Mouse (Mus musculus): ENCODE data around the gene Tmco5. TPM values are rescaled to one million over a fixed set of nuclear protein-coding genes. Genes with fewer than 3 reads are reported as not detected.
A peak's percentile ranks its signal among the peaks of the same experiment; 100 is the strongest.

Gene Tmco5
- polyA plus RNA-seq (2012; rRNA removed), result 235 and 284 TPM in 2 replicates

- Histone ChIP-seq H3K27ac (ENCODE audit: control insufficient read depth, insufficient read depth, low read depth, low read length) (no peak within 1 kb of the TSS; the same call in 1 of the 2 replicates), H3K36me3 (ENCODE audit: control insufficient read depth, insufficient read depth, low read length) (no peaks in the 10 kb centered on the region), H3K27me3 (ENCODE audit: control insufficient read depth, insufficient read depth, low read length) (no peaks in the 10 kb centered on the region), H3K4me3 (ENCODE audit: control insufficient read depth, low read depth, low read length) (peak within 1 kb of the TSS; percentile 82), H3K4me1 (ENCODE audit: control insufficient read depth, insufficient read depth, low read length) (peaks cover 2% of the 10 kb centered on the region)
- no peak for TF ChIP-seq CTCF (IDR thresholded peaks at IDR 0.05; ENCODE audit: control insufficient read depth, insufficient read depth, insufficient replicate concordance, low read depth, low read length)
- peak; percentile 65; the same call in 1 of the 2 replicates for TF ChIP-seq POLR2A (IDR thresholded peaks at IDR 0.05; ENCODE audit: control insufficient read depth, low read depth, low read length)
Measured at GRCm38 (mm10) chr2:116878391-116878790, at the start of gene Tmco5. Gene Tmco5, plus strand, starts transcription at chr2:116878691.

GRCm38 (mm10) chr2:116831863-116832262 is 46.6 kb upstream of the Tmco5 start:
- TF ChIP-seq POLR2A (IDR thresholded peaks at IDR 0.05; ENCODE audit: control insufficient read depth, low read depth, low read length) (no peak), CTCF (IDR thresholded peaks at IDR 0.05; ENCODE audit: control insufficient read depth, insufficient read depth, insufficient replicate concordance, low read depth, low read length) (no peak)
- Histone ChIP-seq H3K4me3 (ENCODE audit: control insufficient read depth, low read depth, low read length) (no peak overlapping the region), H3K27me3 (ENCODE audit: control insufficient read depth, insufficient read depth, low read length) (no peaks in the 10 kb centered on the region), H3K4me1 (ENCODE audit: control insufficient read depth, insufficient read depth, low read length) (no peaks in the 10 kb centered on the region), H3K27ac (ENCODE audit: control insufficient read depth, insufficient read depth, low read depth, low read length) (no peak overlapping the region), H3K36me3 (ENCODE audit: control insufficient read depth, insufficient read depth, low read length) (no peaks in the 10 kb centered on the region)

GRCm38 (mm10) chr2:116837829-116838228 is 40.7 kb upstream of the Tmco5 start:
- Histone ChIP-seq H3K4me3 (ENCODE audit: control insufficient read depth, low read depth, low read length) (no peak overlapping the region), H3K27ac (ENCODE audit: control insufficient read depth, insufficient read depth, low read depth, low read length) (no peak overlapping the region), H3K27me3 (ENCODE audit: control insufficient read depth, insufficient read depth, low read length) (no peaks in the 10 kb centered on the region), H3K4me1 (ENCODE audit: control insufficient read depth, insufficient read depth, low read length) (no peaks in the 10 kb centered on the region), H3K36me3 (ENCODE audit: control insufficient read depth, insufficient read depth, low read length) (no peaks in the 10 kb centered on the region)
- TF ChIP-seq CTCF (IDR thresholded peaks at IDR 0.05; ENCODE audit: control insufficient read depth, insufficient read depth, insufficient replicate concordance, low read depth, low read length) (no peak), POLR2A (IDR thresholded peaks at IDR 0.05; ENCODE audit: control insufficient read depth, low read depth, low read length) (no peak)

DNA sequence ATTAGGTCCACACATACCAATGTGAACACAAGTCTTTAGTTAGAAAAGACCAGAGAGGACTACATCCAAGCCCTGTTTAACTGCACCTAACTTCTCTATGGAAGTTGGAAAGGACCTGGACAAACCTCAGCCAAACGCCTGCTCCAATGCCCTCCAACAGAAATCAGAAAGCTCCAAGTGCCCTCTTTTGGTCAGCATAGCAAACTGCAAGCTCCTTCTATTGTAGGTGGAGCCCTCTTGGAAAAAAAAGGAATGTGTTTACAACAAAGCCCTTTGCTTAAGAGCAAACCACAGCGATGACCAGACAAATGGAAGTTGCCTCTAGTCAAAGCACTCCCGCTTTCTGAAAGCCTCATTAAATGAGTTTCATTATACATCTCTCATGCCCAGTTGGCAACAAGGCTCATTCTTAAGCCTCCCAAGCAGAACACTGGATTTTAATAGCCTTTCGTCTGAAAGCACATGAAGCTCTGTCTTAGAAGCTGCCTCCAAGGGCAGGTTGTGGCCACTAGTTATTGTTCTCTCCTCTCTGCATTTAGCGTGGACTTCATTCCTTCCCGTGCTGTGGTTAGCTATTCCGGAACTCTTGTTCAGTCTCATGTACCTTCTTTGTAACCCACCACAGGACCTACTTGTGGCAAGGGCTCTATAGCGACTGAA is 39.8 kb upstream of the Tmco5 start:
- Histone ChIP-seq H3K4me3 (ENCODE audit: control insufficient read depth, low read depth, low read length) (no peak overlapping the region), H3K36me3 (ENCODE audit: control insufficient read depth, insufficient read depth, low read length) (no peaks in the 10 kb centered on the region), H3K4me1 (ENCODE audit: control insufficient read depth, insufficient read depth, low read length) (no peaks in the 10 kb centered on the region), H3K27ac (ENCODE audit: control insufficient read depth, insufficient read depth, low read depth, low read length) (no peak overlapping the region), H3K27me3 (ENCODE audit: control insufficient read depth, insufficient read depth, low read length) (no peaks in the 10 kb centered on the region)
- TF ChIP-seq POLR2A (IDR thresholded peaks at IDR 0.05; ENCODE audit: control insufficient read depth, low read depth, low read length) (no peak), CTCF (IDR thresholded peaks at IDR 0.05; ENCODE audit: control insufficient read depth, insufficient read depth, insufficient replicate concordance, low read depth, low read length) (no peak)

DNA sequence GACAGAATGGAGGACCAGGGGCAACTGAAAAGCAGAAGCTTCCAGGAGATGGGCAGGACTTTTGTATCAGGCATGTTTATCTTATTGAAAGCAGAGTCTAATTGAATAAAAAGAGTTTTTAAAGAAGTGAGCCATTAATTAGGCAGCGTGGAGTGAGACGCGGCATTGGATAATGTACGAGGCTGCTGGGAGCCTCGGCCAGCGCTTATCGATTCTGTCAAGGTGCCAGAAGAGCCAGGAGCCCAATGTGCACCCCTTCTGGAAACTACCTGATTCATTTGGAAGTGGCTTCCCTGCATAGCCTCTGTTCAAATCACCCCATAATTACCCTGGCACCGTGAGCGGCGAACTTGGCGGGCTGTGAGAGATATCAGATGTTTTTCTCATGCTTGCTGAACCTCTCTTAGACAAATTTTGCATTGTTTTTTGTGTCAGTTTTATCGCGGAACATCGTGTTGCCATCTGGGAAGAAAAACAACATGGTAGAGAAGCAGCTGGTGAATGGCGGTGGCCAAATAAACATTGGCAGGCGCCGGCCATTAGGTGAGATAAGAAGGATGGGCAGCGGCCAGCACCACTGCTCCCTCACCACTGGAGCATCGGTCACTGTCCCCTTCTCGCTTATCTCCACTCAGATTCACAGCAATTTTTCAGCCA is 28.4 kb upstream of the Tmco5 start:
- H3K36me3 ChIP-seq (ENCODE audit: control insufficient read depth, insufficient read depth, low read length), result no peaks in the 10 kb centered on the region
- no peaks in the 10 kb centered on the region for H3K4me1 ChIP-seq (ENCODE audit: control insufficient read depth, insufficient read depth, low read length)
- no peak for TF ChIP-seq POLR2A (IDR thresholded peaks at IDR 0.05; ENCODE audit: control insufficient read depth, low read depth, low read length)
- H3K27ac ChIP-seq (ENCODE audit: control insufficient read depth, insufficient read depth, low read depth, low read length), result no peak overlapping the region
- H3K4me3 ChIP-seq (ENCODE audit: control insufficient read depth, low read depth, low read length), result peak overlapping the region; percentile 22; the same call in 1 of the 2 replicates
- no peaks in the 10 kb centered on the region for H3K27me3 ChIP-seq (ENCODE audit: control insufficient read depth, insufficient read depth, low read length)

- no peak for TF ChIP-seq CTCF (IDR thresholded peaks at IDR 0.05; ENCODE audit: control insufficient read depth, insufficient read depth, insufficient replicate concordance, low read depth, low read length)
- TF ChIP-seq POLR2A (IDR thresholded peaks at IDR 0.05; ENCODE audit: control insufficient read depth, low read depth, low read length), result no peak
- H3K27me3 ChIP-seq (ENCODE audit: control insufficient read depth, insufficient read depth, low read length), result no peaks in the 10 kb centered on the region
- H3K36me3 ChIP-seq (ENCODE audit: control insufficient read depth, insufficient read depth, low read length), result no peaks in the 10 kb centered on the region
- H3K4me1 ChIP-seq (ENCODE audit: control insufficient read depth, insufficient read depth, low read length), result no peaks in the 10 kb centered on the region
- H3K4me3 ChIP-seq (ENCODE audit: control insufficient read depth, low read depth, low read length), result no peak overlapping the region
- H3K27ac ChIP-seq (ENCODE audit: control insufficient read depth, insufficient read depth, low read depth, low read length), result no peak overlapping the region
Measured at GRCm38 (mm10) chr2:116851356-116851755, 27.1 kb upstream of the Tmco5 start.

DNA sequence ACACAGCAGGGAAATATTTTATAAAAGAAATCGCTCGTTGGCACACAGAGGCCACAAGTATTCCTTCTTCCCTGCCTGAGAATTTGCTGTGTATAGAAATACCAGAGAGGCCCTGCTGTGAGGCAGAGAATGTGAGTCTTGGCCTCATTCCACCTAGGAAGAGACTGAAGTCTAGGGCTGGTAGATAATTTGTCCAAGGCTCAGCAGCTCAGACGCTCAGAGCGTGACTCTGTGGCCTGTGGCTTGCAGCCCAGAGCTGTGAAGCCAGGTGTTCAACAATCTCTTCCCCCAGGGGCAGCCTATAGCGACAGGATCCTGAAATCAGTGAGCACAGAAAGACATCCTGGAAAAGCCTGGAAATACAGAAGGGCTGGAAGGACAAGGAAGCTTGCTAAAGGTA is 26.2 kb upstream of the Tmco5 start:
- Histone ChIP-seq H3K4me3 (ENCODE audit: control insufficient read depth, low read depth, low read length) (no peak overlapping the region), H3K27ac (ENCODE audit: control insufficient read depth, insufficient read depth, low read depth, low read length) (no peak overlapping the region), H3K27me3 (ENCODE audit: control insufficient read depth, insufficient read depth, low read length) (no peaks in the 10 kb centered on the region), H3K4me1 (ENCODE audit: control insufficient read depth, insufficient read depth, low read length) (no peaks in the 10 kb centered on the region), H3K36me3 (ENCODE audit: control insufficient read depth, insufficient read depth, low read length) (no peaks in the 10 kb centered on the region)
- TF ChIP-seq POLR2A (IDR thresholded peaks at IDR 0.05; ENCODE audit: control insufficient read depth, low read depth, low read length) (no peak), CTCF (IDR thresholded peaks at IDR 0.05; ENCODE audit: control insufficient read depth, insufficient read depth, insufficient replicate concordance, low read depth, low read length) (no peak)
